Mouse (Mus musculus) limb, embryonic 10.5 days (tissue): Measurements from ENCODE around the gene Prkaca. TPM values are rescaled to one million over a fixed set of nuclear protein-coding genes. Genes with fewer than 3 reads are reported as not detected.
A peak's percentile ranks its signal among the peaks of the same experiment; 100 is the strongest.
"Not testable (repeated sequence)": the region's sequence is repeated elsewhere in the genome, so short reads cannot be mapped to it uniquely, and the experiment has no call there.

Experiments used
- DNase-seq: peaks from one replicate; pipeline ENCODE4 v3.0.0-alpha.2; 2017; ENCODE audit warnings: low spot score
- H3K27ac ChIP-seq: fragments of 300-500 bp; sonication (generic); 2 replicates; pipeline ENCODE4 v1.5.1; 2016; ENCODE audit warnings: mild to moderate bottlenecking
- H3K27me3 ChIP-seq: fragments of 300-500 bp; sonication (generic); 2 replicates; pipeline ENCODE4 v1.6.1; 2016; ENCODE audit warnings: low read depth, mild to moderate bottlenecking; ENCODE audit not compliant: poor library complexity, severe bottlenecking
- H3K36me3 ChIP-seq: fragments of 300-500 bp; sonication (generic); 2 replicates; pipeline ENCODE4 v1.6.1; 2016; ENCODE audit warnings: mild to moderate bottlenecking, moderate library complexity
- H3K4me1 ChIP-seq: fragments of 300-500 bp; sonication (generic); 2 replicates; pipeline ENCODE4 v1.6.1; 2016
- H3K4me3 ChIP-seq: fragments of 300-500 bp; sonication (generic); 2 replicates; pipeline ENCODE4 v1.5.1; 2016; ENCODE audit warnings: mild to moderate bottlenecking, moderate library complexity
- H3K9me3 ChIP-seq: fragments of 300-500 bp; sonication (generic); replicated peaks from 2 replicates; pipeline ENCODE4 v1.6.1; 2016; ENCODE audit warnings: mild to moderate bottlenecking
- WGBS: fragments of 180-500 bp; shearing (Covaris S2); methylation state at CpG from one replicate; pipeline ENCODE4 v1.1.7; 2016; 5-methylcytosine and 5-hydroxymethylcytosine counted together
- polyA plus RNA-seq: library from polyadenylated mRNA; unstranded; fragments of >200 nt; fragmentation: Nextera tagmentation; extraction: Ambion mirVana; gene quantifications from 2 replicates; pipeline ENCODE4 v1.2.1, GENCODE M21; 2016

Prkaca gene
- polyA plus RNA-seq, 1 experiment from 2014 or later: 158 TPM

DNA sequence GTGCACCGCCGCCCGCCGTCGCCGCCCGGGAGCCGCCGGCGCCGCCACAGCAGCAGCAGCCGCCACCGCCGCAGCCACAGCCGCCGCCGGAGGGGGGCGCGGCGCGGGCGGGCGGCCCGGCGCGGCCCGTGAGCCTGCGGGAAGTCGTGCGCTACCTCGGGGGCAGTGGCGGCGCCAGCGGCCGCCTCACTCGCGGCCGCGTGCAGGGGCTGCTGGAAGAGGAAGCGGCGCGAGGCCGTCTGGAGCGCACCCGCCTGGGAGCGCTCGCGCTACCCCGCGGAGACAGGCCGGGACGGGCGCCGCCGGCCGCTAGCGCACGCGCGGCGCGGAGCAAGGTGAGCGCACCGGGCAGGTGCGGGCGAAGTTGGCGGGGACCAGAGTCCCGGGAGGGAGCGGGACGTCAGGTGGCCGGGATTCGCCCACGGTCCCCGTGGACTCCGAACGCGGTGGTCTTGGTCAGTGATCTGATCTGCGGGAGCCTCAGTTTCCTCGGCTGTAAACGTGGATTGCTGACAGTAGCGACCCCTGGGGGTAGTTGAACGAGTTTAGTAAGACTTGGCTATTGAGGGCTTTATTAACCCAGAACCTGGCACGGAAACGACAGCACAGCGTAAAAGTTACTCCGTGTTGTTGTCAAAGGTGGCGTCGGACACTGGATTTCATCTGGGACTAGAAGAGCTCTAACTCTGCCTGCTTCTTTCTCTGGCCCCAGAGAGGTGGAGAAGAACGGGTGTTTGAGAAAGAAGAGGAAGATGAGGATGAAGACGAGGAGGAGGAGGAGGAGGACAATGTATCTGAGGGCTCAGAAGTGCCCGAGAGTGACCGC lies 25.7 kb downstream of the Prkaca start:
- Histone ChIP-seq H3K27ac (peak overlapping the region; percentile 88), H3K36me3 (peaks cover 57% of the 10 kb centered on the region), H3K27me3 (peaks cover 42% of the 10 kb centered on the region), H3K4me1 (peaks cover 56% of the 10 kb centered on the region), H3K4me3 (peak overlapping the region; percentile 87), H3K9me3 (no peaks in the 10 kb centered on the region)
- WGBS: 14% methylated on average over 92 of the region's 92 CpGs
- peak; percentile 79 for DNase-seq

DNA sequence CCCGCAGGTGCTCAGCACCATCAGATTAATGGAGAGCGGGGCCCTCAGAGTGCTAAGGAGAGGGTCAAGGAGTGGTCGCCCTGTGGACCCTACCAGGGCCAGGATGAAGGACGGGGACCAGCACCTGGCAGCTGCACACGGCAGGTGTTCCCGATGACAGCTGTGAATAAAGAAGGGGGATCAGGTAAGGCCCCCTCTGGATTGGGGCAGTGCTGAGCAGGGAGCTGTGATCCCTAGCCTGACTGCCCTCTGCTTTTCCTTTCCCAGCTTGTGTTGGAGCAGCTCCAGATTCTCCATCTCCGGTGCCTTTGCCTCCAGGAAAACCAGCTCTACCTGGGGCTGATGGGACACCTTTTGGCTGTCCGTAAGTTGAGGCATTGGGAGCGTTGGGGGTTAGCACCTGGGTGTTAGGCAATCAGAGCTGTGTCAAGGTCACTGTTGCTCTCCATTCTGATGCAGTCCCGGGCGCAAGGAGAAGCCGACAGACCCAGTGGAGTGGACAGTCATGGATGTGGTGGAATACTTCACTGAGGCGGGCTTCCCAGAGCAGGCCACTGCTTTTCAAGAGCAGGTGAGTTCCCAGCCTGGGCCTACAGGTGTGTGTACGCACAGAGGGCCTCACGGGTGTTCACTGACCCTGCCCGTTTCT lies 26.4 kb downstream of the Prkaca start:
- Histone ChIP-seq H3K27ac (no peak overlapping the region), H3K9me3 (no peaks in the 10 kb centered on the region), H3K27me3 (peaks cover 44% of the 10 kb centered on the region), H3K4me3 (peak overlapping the region; percentile 87), H3K4me1 (peaks cover 62% of the 10 kb centered on the region), H3K36me3 (peaks cover 51% of the 10 kb centered on the region)
- 65% methylated on average over 16 of the region's 16 CpGs for WGBS
- no peak for DNase-seq

DNA sequence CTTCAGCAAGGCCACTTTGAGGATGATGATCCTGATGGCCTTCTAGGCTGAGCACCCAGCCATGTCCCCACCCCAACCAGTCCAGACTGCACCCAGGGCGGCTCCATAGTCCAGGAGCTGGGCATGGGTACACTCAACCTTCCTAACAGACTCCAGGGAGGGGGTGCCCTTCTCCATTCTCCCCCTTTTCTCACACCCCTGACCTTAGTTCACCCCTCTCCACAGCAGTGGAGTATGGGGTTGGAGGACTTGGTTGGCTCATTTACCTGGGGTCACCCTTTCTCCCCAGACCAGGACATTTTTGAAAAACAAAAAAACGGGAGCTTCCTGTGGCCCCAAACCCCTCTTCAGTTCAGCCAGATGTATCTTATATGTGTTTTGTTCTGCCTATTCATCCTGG lies 27.0 kb downstream of the Prkaca start:
- peaks cover 44% of the 10 kb centered on the region for H3K36me3 ChIP-seq
- no peak for DNase-seq
- no peak overlapping the region for H3K27ac ChIP-seq
- 0 out of 2 replicates have a peak overlapping the region, but pooled peaks have one; percentile 87 for H3K4me3 ChIP-seq
- H3K4me1 ChIP-seq: peaks cover 66% of the 10 kb centered on the region
- 94% methylated on average over 2 of the region's 2 CpGs for WGBS
- no peaks in the 10 kb centered on the region for H3K9me3 ChIP-seq
- peaks cover 44% of the 10 kb centered on the region for H3K27me3 ChIP-seq

DNA sequence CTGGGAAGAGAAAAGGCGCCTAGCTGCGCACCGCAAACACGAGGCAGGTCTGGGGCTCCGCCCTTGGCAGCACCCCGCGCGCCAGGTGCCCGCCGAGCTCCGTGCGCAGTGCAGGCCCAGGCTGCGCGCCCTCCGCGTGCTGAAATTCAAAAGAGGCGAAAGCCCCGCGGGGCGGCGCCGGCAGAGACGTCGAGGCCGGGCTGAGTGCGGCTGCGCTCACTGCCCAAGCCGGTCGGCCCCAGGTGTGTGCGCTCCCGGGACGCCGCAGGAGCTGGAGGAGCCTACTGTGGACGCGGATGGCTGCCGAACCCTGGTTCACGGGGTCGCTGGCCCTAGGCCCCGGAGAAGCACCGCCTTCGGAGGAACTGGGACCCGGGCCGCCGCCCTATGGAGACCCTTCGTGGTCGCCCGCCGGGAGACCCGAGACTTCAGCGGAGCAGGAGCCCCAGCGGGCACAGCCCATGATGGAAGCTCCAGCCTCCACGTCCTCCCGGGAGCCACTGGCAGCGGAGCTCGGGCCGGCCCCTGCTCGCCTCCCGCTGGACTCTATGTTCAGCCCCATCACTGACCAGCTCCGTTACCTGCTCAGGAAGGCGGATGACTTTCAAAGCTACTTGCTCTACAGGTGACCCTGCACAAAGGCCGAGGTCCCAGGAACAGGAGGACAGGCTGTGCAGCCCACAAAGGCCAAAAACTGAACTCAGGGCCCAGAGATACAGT lies 28.6 kb downstream of the Prkaca start, which contains the start of gene 1700067K01Rik:
1700067K01Rik (plus strand) TSS at position 222 of the 720 bp plus-strand sequence.
- 19% methylated on average over 61 of the region's 61 CpGs for WGBS
- Histone ChIP-seq H3K9me3 (no peaks in the 10 kb centered on the region), H3K36me3 (peaks cover 40% of the 10 kb centered on the region), H3K4me3 (peak within 1 kb of the TSS; percentile 32), H3K4me1 (peaks cover 55% of the 10 kb centered on the region), H3K27ac (peak within 1 kb of the TSS; percentile 64), H3K27me3 (peaks cover 44% of the 10 kb centered on the region)
- peak; percentile 55 for DNase-seq

DNA sequence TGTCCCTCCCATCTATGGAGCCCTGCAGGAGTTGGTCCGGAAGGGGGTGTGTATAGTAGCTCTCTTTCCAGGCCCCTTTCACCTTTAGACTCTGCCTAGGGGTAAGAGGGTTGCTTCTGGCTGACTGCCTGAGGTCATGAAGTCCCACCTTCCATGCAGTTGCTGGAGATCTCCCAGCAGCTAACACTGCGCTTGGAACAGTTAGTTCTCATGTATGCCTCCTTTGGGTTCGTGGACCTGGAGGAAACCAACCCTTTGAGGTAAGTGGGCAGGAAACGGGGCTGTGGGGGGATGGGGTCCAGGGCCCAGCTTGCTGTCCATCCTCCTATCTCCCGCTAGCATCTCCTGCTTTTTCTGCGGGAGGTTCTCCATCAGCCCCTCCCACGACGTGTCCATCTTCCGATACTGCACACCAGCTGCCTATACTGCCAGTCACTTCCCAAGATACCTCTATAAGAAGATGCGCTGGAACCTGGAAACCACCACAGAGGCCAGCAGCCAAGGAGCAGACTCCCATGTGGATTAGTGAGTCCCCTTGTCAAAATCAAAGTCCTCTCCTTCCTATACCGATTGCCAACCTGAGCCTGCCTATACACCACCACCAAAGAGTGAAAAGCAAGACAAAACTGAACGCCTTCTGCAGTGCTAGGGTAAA lies 30.3 kb downstream of the Prkaca start:
- Histone ChIP-seq H3K4me3 (no peak overlapping the region), H3K4me1 (peaks cover 52% of the 10 kb centered on the region), H3K27me3 (peaks cover 44% of the 10 kb centered on the region), H3K27ac (no peak overlapping the region), H3K36me3 (peaks cover 40% of the 10 kb centered on the region), H3K9me3 (no peaks in the 10 kb centered on the region)
- no peak for DNase-seq
- 66% methylated on average over 12 of the region's 12 CpGs for WGBS

DNA sequence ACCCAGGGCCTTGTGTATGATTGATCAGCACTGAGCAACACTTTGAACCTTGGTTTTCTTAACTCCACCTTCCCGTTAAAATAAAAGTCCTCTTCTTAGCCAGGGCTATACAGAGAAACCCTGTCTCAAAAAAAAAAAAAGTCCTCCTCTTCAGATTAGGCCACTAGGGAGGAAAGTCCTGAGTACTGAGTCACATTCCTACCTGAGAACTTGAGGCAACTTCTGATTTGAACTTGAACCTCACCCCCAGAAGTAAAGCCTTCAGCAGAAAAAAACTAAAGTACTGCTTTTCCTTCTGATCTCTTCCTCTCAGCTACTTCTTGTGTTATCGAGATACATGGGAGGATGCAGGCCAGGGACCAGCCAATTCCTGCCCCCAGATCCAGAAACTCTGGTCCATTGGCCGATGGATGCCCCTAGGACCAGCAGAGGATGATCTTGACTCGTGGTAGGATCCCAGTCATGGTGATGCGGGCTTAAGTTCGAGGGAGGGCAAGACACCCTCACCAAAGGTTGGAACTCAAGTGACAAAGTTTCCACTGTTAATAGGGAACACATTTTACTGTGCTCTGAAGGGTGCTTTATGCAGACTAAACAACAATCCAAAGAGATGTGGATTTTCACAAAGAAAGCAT lies 30.9 kb downstream of the Prkaca start:
- H3K4me3 ChIP-seq: peak overlapping the region; percentile 62
- 0 out of 2 replicates have a peak overlapping the region, but pooled peaks have one; percentile 80 for H3K27ac ChIP-seq
- H3K27me3 ChIP-seq: peaks cover 44% of the 10 kb centered on the region
- DNase-seq: no peak
- H3K4me1 ChIP-seq: peaks cover 47% of the 10 kb centered on the region
- H3K36me3 ChIP-seq: peaks cover 40% of the 10 kb centered on the region
- WGBS: 74% methylated on average over 6 of the region's 6 CpGs
- no peaks in the 10 kb centered on the region for H3K9me3 ChIP-seq

DNA sequence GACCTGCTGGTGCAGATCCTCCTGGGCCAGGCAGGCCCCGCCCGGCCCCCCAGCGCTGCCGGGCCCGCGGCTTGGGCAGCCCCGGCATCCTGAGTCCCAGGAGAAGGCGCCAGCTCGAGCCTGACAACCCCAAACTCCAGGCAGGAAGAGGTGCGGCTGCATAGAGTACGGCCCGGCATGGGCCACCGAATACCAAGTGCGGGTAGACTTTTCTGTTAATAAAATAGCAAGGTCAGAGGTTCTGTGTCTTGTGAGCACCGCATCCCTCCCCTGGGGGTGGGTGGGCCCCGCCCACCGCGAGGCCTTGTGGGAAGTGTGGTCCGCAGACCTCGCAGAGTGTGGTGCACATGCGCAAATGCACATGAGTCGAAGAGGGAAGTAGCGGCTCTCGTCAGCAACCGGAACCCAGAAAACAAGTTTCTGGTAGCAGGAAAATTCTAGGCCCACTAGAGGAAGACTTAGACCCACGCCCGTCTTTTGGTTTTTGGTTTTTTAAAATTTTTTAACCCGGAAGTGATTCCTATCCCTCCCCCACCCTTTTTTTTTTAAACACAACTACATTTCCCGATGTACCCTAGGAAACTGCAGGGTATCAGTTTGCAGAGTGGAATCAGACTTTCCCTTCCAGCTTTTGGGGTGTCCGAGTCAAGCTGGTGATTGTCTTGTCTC lies 31.9 kb downstream of the Prkaca start:
- WGBS: 1% methylated on average over 30 of the region's 30 CpGs

DNA sequence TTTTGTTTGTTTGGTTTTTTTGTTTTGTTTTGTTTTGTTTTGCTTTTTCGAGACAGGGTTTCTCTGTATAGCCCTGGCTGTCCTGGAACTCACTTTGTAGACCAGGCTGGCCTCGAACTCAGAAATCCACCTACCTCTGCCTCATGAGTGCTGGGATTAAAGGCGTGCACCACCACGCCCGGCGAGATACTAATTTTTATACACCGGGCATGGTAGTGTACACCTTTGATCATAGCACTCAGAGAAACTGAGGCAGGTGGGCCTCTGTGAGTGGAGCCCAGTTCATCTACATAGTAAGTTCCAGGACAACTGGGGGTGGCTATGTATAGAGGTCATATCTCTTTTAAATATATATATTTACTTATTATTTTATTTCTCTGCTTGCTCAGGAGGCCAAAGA lies 32.7 kb downstream of the Prkaca start:
- DNase-seq, H3K4me3 ChIP-seq, H3K27ac ChIP-seq, H3K9me3 ChIP-seq: not testable (repeated sequence)
- Histone ChIP-seq H3K4me1 (peaks cover 44% of the 10 kb centered on the region), H3K36me3 (peaks cover 26% of the 10 kb centered on the region), H3K27me3 (peaks cover 41% of the 10 kb centered on the region)
- 97% methylated on average over 7 of the region's 7 CpGs for WGBS

More for the DNA sequence above, 31.9 kb downstream of the Prkaca start:
- H3K9me3 ChIP-seq: no peaks in the 10 kb centered on the region
- DNase-seq: peak; percentile 92
- H3K27ac ChIP-seq: peak overlapping the region; percentile 80
- peaks cover 41% of the 10 kb centered on the region for H3K27me3 ChIP-seq
- H3K36me3 ChIP-seq: peaks cover 35% of the 10 kb centered on the region
- H3K4me1 ChIP-seq: peaks cover 40% of the 10 kb centered on the region
- H3K4me3 ChIP-seq: peak overlapping the region; percentile 62

DNA sequence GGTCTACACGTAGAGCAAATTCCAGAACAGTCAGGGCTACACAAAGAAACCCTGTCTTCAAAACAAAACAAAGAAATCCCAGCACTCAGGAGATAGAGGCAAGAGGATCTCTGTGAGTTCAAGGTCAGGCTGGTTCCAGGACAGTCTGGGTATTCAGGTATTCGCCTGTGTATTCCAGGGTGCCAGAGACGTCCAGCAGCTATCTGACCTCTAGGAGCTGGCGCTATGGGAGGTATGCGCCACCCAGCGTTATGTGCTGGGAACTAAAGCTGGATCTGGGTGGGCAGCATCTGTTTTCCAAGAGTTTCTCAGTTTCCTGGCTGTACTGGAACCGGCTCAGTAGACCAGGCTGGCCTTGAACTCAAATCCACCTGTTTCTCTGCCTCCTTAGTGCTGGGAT lies 35.6 kb downstream of the Prkaca start:
- no peak overlapping the region for H3K27ac ChIP-seq
- no peak overlapping the region for H3K4me3 ChIP-seq
- H3K36me3 ChIP-seq: no peaks in the 10 kb centered on the region
- peaks cover 50% of the 10 kb centered on the region for H3K4me1 ChIP-seq
- no peak for DNase-seq
- H3K9me3 ChIP-seq: no peaks in the 10 kb centered on the region
- peaks cover 42% of the 10 kb centered on the region for H3K27me3 ChIP-seq
- WGBS: 29% methylated on average over 7 of the region's 7 CpGs

DNA sequence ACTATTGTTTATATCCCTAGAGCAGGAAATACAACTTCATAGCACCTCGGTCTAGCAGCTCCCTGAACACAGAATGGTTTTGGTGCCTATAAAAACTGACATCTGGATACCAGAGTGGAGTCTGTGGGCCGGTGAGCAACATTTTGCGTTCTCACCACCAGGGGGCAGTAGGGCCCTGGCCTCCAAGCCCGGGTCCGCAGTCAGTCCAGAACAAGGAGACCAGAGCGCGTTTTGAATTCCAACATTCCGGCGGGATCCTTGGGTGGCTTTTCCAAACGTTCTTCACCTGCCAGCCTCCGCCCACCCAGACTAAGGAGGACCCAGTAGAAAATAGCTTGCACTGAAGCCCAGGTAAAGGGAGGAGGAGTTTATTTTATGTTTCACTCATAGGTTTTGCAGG lies 37.1 kb downstream of the Prkaca start:
- H3K4me1 ChIP-seq: peaks cover 40% of the 10 kb centered on the region
- H3K27ac ChIP-seq: no peak overlapping the region
- WGBS: under 1% methylated on average over 11 of the region's 11 CpGs
- H3K27me3 ChIP-seq: peaks cover 48% of the 10 kb centered on the region
- no peak overlapping the region for H3K4me3 ChIP-seq
- H3K36me3 ChIP-seq: no peaks in the 10 kb centered on the region
- DNase-seq: peak; percentile 94
- no peaks in the 10 kb centered on the region for H3K9me3 ChIP-seq

DNA sequence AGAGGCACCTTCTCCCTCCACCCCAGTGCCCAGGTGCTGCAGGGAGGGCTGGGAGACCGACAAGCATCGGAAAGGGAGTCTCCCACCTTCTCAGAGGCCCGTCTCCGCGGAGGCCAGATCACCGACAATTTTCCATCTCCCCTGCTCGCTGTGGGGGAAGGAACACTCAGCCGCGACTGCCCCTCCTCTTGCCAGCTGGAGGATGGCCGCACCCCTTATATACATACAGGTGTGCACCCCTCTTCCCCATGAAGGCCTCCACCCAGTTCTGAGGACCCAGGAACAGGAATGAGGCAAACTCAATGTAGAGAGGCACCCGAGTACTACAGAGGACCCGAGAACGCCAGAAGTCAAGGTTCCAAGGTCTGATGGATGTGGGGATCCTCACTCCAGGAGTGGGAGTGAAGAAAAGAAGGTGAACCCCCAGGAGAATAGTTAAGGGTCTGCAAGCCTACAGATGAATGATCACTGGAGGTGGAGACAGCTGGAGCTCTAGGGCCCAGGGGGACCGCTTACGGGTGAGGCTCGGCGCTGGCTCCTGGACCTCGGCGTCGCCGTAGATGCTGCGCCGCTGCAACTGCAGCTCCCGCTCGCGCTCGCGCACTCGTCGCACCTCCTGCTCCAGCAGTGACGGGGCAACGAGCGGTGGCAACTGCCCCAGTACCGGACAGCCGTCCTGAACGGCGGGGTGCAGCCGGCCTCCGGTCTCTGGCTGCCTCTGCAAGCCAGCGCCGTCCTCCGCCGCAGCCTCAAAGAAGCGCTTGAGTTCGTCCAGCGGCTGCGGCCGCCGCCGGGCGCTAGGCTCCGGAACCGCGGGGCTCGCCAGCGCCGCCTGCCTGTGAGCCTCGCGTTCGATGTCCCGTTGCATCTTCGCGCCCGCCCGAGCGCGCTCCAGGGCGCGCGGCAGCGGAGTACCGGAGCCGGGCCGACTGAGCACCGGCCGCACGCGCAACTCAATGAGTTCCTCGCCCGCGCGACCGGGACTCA lies 38.1 kb downstream of the Prkaca start:
- H3K27me3 ChIP-seq: peaks cover 52% of the 10 kb centered on the region
- peak; percentile 84 for DNase-seq
- peak overlapping the region; percentile 5 for H3K27ac ChIP-seq
- H3K36me3 ChIP-seq: no peaks in the 10 kb centered on the region
- H3K4me3 ChIP-seq: peak overlapping the region; percentile 58
- no peaks in the 10 kb centered on the region for H3K9me3 ChIP-seq
- 2% methylated on average over 83 of the region's 83 CpGs for WGBS
- peaks cover 37% of the 10 kb centered on the region for H3K4me1 ChIP-seq
